Mouse (Mus musculus): ENCODE measurements around the gene Wif1.

- TF ChIP-seq GATA1 (IDR thresholded peaks at IDR 0.05; ENCODE audit: low read length) (no peak), TAL1 (IDR thresholded peaks at IDR 0.05; ENCODE audit: low read length) (no peak)
These were observed 28.9 kb downstream of the Wif1 start for GRCm38 (mm10) chr10:121062704-121063103.
